Mouse (Mus musculus): ENCODE data around the gene Ciart.

GRCm38 (mm10) chr3:95865571-95865970 is 16.5 kb downstream of the Ciart start:
- TF ChIP-seq EP300 (IDR thresholded peaks at IDR 0.05; ENCODE audit: low read depth) (no peak), CTCF (IDR thresholded peaks at IDR 0.05; ENCODE audit: low read depth) (no peak)
